Mouse (Mus musculus) large intestine, adult 2 months (tissue): ENCODE measurements around the gene Cenpk. TPM values are rescaled to one million over a fixed set of nuclear protein-coding genes. Genes with fewer than 3 reads are reported as not detected.
"Not testable (repeated sequence)": the region's sequence is repeated elsewhere in the genome, so short reads cannot be mapped to it uniquely, and the experiment has no call there.

Experiments used
- DNase-seq: peaks from one replicate; pipeline ENCODE4 v3.0.0-alpha.2; 2012; ENCODE audit warnings: low read depth, low spot score
- WGBS: fragments of 180-500 bp; shearing (Covaris S2); methylation state at CpG from one replicate; pipeline ENCODE4 v1.1.7; 2018; 5-methylcytosine and 5-hydroxymethylcytosine counted together
- polyA plus RNA-seq: library from polyadenylated mRNA; depleted of rRNA; stranded (reverse); fragments of >200 nt; gene quantifications from 2 replicates; pipeline ENCODE4 v1.2.3, GENCODE M21; 2012; rRNA removed

Cenpk gene
- 0.38 and 0.51 TPM in 2 replicates for polyA plus RNA-seq

GRCm38 (mm10) chr13:104228384-104229066 is at the start of gene Cenpk, which contains the start of gene Ppwd1:
Gene Cenpk, plus strand, starts transcription at chr13:104228611.
Gene Ppwd1, minus strand, starts transcription at chr13:104228843.
- under 1% methylated on average over 55 of the region's 55 CpGs for WGBS

GRCm38 (mm10) chr13:104178650-104179121 is 49.7 kb upstream of the Cenpk start, which contains the start of gene Trim23:
Gene Trim23, plus strand, starts transcription at chr13:104178797.
- under 1% methylated on average over 38 of the region's 38 CpGs for WGBS
- DNase-seq = peak; percentile 98

More at GRCm38 (mm10) chr13:104228384-104229066, at the start of gene Cenpk, which contains the start of gene Ppwd1:
- DNase-seq = peak; percentile 69

- DNase-seq = peak; percentile 8
- 7% methylated on average over 13 of the region's 13 CpGs for WGBS
Observed at GRCm38 (mm10) chr13:104179176-104179888, 49.1 kb upstream of the Cenpk start.

GRCm38 (mm10) chr13:104187357-104187756 is 41.1 kb upstream of the Cenpk start:
- no peak for DNase-seq
- WGBS = 64% methylated on average over 4 of the region's 4 CpGs

- DNase-seq = not testable (repeated sequence)
Observed at GRCm38 (mm10) chr13:104195891-104196290, 32.5 kb upstream of the Cenpk start.

- 51% methylated on average over 1 of the region's 1 CpGs for WGBS
- no peak for DNase-seq
Observed at GRCm38 (mm10) chr13:104204313-104204712, 24.1 kb upstream of the Cenpk start.

GRCm38 (mm10) chr13:104227478-104227877 is 933 bp upstream of the Cenpk start:
- 14% methylated on average over 3 of the region's 3 CpGs for WGBS
- DNase-seq = peak; percentile 3

- WGBS = 2% methylated on average over 15 of the region's 15 CpGs
- DNase-seq = peak; percentile 4
Observed at GRCm38 (mm10) chr13:104229181-104229580, 770 bp downstream of the Cenpk start.

- no peak for DNase-seq
- 92% methylated on average over 3 of the region's 3 CpGs for whole genome bisulfite sequencing
Observed at GRCm38 (mm10) chr13:104258997-104259396, 30.6 kb downstream of the Cenpk start.

- DNase-seq = no peak
- WGBS = 4% methylated on average over 2 of the region's 2 CpGs
Observed at GRCm38 (mm10) chr13:104285031-104285431, 56.6 kb downstream of the Cenpk start.

GRCm38 (mm10) chr13:104285737-104286311 is 57.4 kb downstream of the Cenpk start:
- no peak for DNase-seq
- WGBS = under 1% methylated on average over 10 of the region's 10 CpGs

GRCm38 (mm10) chr13:104286336-104286735 is 57.9 kb downstream of the Cenpk start:
- no peak for DNase-seq
- WGBS = under 1% methylated on average over 4 of the region's 4 CpGs

- WGBS = 2% methylated on average over 10 of the region's 10 CpGs
- DNase-seq = no peak
Observed at GRCm38 (mm10) chr13:104286897-104287309, 58.5 kb downstream of the Cenpk start.

GRCm38 (mm10) chr13:104287366-104288225 is 59.2 kb downstream of the Cenpk start, which contains the start of gene Adamts6:
Gene Adamts6, plus strand, starts transcription at chr13:104287835.
- DNase-seq = no peak

GRCm38 (mm10) chr13:104288226-104288859 is 59.9 kb downstream of the Cenpk start:
- WGBS = under 1% methylated on average over 7 of the region's 7 CpGs
- no peak for DNase-seq

More at GRCm38 (mm10) chr13:104287366-104288225, 59.2 kb downstream of the Cenpk start, which contains the start of gene Adamts6:
- 1% methylated on average over 23 of the region's 23 CpGs for WGBS

GRCm38 (mm10) chr13:104289176-104289575 is 60.8 kb downstream of the Cenpk start:
- no peak for DNase-seq

- 70% methylated on average over 1 of the region's 1 CpGs for WGBS
- DNase-seq = no peak
Observed at GRCm38 (mm10) chr13:104295472-104295871, 67.1 kb downstream of the Cenpk start.
